Mouse (Mus musculus) heart, adult 2 months (tissue): ENCODE results near the gene Dmrtc1b. TPM values are rescaled to one million over a fixed set of nuclear protein-coding genes. Genes with fewer than 3 reads are reported as not detected.

ENCODE experiments used
- polyA plus RNA-seq: library from polyadenylated mRNA; depleted of rRNA; stranded (reverse); fragments of >200 nt; gene quantifications from 2 replicates; pipeline ENCODE4 v1.2.3, GENCODE M21; 2012; rRNA removed
- total RNA-seq, 2 experiments: library from RNA; stranded (reverse); gene quantifications; 2 replicates each; pipeline ENCODE4 v1.2.3; 2021

Dmrtc1b gene
- total and polyA plus RNA-seq, 3 experiments, result not detected

Other genes starting within 250 kb of the Dmrtc1b start
- 1 to 10 TPM; 4.3 to 4.5 TPM for gene Hdac8, start 202.5 kb upstream of the Dmrtc1b start, total RNA-seq
- gene Hdac8, start 202.5 kb upstream of the Dmrtc1b start, polyA plus RNA-seq, result 1.9 and 3.5 TPM in 2 replicates
- 10 to 100 TPM; 36.1 to 39.2 TPM for gene Phka1, start 63.6 kb upstream of the Dmrtc1b start, total RNA-seq
- gene Phka1, start 63.6 kb upstream of the Dmrtc1b start, polyA plus RNA-seq, result 11.5 and 22.6 TPM in 2 replicates
- gene Gm3880, start 20.9 kb upstream of the Dmrtc1b start, total RNA-seq, result not detected
- gene Gm3880, start 20.9 kb upstream of the Dmrtc1b start, polyA plus RNA-seq, result not detected in 2 replicates
- gene Gm9112, start 230 bp upstream of the Dmrtc1b start, total RNA-seq, result not detected
- gene Gm9112, start 230 bp upstream of the Dmrtc1b start, polyA plus RNA-seq, result not detected in 2 replicates
- gene Dmrtc1c1, start 95.1 kb downstream of the Dmrtc1b start, total RNA-seq, result not detected
- not detected in 2 replicates for gene Dmrtc1c1, start 95.1 kb downstream of the Dmrtc1b start, polyA plus RNA-seq
- not detected for gene Dmrtc1c2, start 146.8 kb downstream of the Dmrtc1b start, total RNA-seq
- gene Dmrtc1c2, start 146.8 kb downstream of the Dmrtc1b start, polyA plus RNA-seq, result not detected in 2 replicates
- gene 1700031F05Rik, start 160.1 kb downstream of the Dmrtc1b start, total RNA-seq, result not detected
- gene 1700031F05Rik, start 160.1 kb downstream of the Dmrtc1b start, polyA plus RNA-seq, result not detected in 2 replicates
- gene Dmrtc1a, start 200.8 kb downstream of the Dmrtc1b start, total RNA-seq, result under 1 TPM in 1 of 2 experiments, not detected in 1; 0.21 TPM
- gene Dmrtc1a, start 200.8 kb downstream of the Dmrtc1b start, polyA plus RNA-seq, result 0.20 and 0.25 TPM in 2 replicates
- not detected for gene 1700011M02Rik, start 201.0 kb downstream of the Dmrtc1b start, total RNA-seq
- gene 1700011M02Rik, start 201.0 kb downstream of the Dmrtc1b start, polyA plus RNA-seq, result not detected in 2 replicates
- gene 1700018G05Rik, start 220.5 kb downstream of the Dmrtc1b start, total RNA-seq, result not detected
- not detected in 2 replicates for gene 1700018G05Rik, start 220.5 kb downstream of the Dmrtc1b start, polyA plus RNA-seq